Mouse (Mus musculus): Measurements from ENCODE around the gene Ifi27l2a. TPM values are rescaled to one million over a fixed set of nuclear protein-coding genes. Genes with fewer than 3 reads are reported as not detected.
A peak's percentile ranks its signal among the peaks of the same experiment; 100 is the strongest.

The Ifi27l2a gene
- polyA plus RNA-seq, 1 experiment from 2014 or later, result 12.8 TPM

GRCm38 (mm10) chr12:103434861-103435260 lies 8.6 kb downstream of the Ifi27l2a start:
- no peaks in the 10 kb centered on the region for H3K27me3 ChIP-seq (ENCODE audit: control insufficient read depth, insufficient read depth, low read length)
- no peak overlapping the region for H3K9ac ChIP-seq (replicated peaks; ENCODE audit: low read length)
- DNase-seq (no peak), ATAC-seq (ENCODE audit: low FRiP score, low TSS enrichment) (no peak)
- H3K4me3 ChIP-seq (replicated peaks; ENCODE audit: low read depth, low read length), result no peak overlapping the region
- H3K36me3 ChIP-seq (ENCODE audit: control insufficient read depth, insufficient read depth, low read length), result no peaks in the 10 kb centered on the region
- no peaks in the 10 kb centered on the region for H3K9me3 ChIP-seq (ENCODE audit: control insufficient read depth, low read length)
- H3K4me2 ChIP-seq (ENCODE audit: low read length), result no peak overlapping the region
- H3K27ac ChIP-seq (replicated peaks; ENCODE audit: low read depth, low read length), result no peak overlapping the region
- no peaks in the 10 kb centered on the region for H3K4me1 ChIP-seq (ENCODE audit: control insufficient read depth, insufficient read depth, low read length)

GRCm38 (mm10) chr12:103433986-103434731 lies 9.3 kb downstream of the Ifi27l2a start, which contains the start of gene Ifi27:
TSS of gene Ifi27 (plus strand) at chr12:103434211.
- no peak within 1 kb of the TSS for H3K4me2 ChIP-seq (ENCODE audit: low read length)
- no peak within 1 kb of the TSS for H3K4me3 ChIP-seq (replicated peaks; ENCODE audit: low read depth, low read length)
- H3K4me1 ChIP-seq (ENCODE audit: control insufficient read depth, insufficient read depth, low read length), result no peaks in the 10 kb centered on the region
- H3K27me3 ChIP-seq (ENCODE audit: control insufficient read depth, insufficient read depth, low read length), result no peaks in the 10 kb centered on the region
- H3K9ac ChIP-seq (replicated peaks; ENCODE audit: low read length), result no peak within 1 kb of the TSS
- no peak for ATAC-seq (ENCODE audit: low FRiP score, low TSS enrichment)
- H3K9me3 ChIP-seq (ENCODE audit: control insufficient read depth, low read length), result no peaks in the 10 kb centered on the region
- 78% methylated on average over 8 of the region's 8 CpGs for WGBS
- DNase-seq, result no peak
- no peaks in the 10 kb centered on the region for H3K36me3 ChIP-seq (ENCODE audit: control insufficient read depth, insufficient read depth, low read length)
- no peak within 1 kb of the TSS for H3K27ac ChIP-seq (replicated peaks; ENCODE audit: low read depth, low read length)

GRCm38 (mm10) chr12:103433430-103433829 lies 10.1 kb downstream of the Ifi27l2a start:
- 83% methylated on average over 2 of the region's 2 CpGs for WGBS
- no peak for ATAC-seq (ENCODE audit: low FRiP score, low TSS enrichment)

GRCm38 (mm10) chr12:103426710-103427109 lies 16.8 kb downstream of the Ifi27l2a start:
- Histone ChIP-seq H3K9ac (replicated peaks; ENCODE audit: low read length) (no peak overlapping the region), H3K27ac (replicated peaks; ENCODE audit: low read depth, low read length) (no peak overlapping the region), H3K4me3 (replicated peaks; ENCODE audit: low read depth, low read length) (no peak overlapping the region), H3K4me2 (ENCODE audit: low read length) (no peak overlapping the region), H3K9me3 (ENCODE audit: control insufficient read depth, low read length) (no peaks in the 10 kb centered on the region), H3K27me3 (ENCODE audit: control insufficient read depth, insufficient read depth, low read length) (no peaks in the 10 kb centered on the region), H3K4me1 (ENCODE audit: control insufficient read depth, insufficient read depth, low read length) (peaks cover 27% of the 10 kb centered on the region), H3K36me3 (ENCODE audit: control insufficient read depth, insufficient read depth, low read length) (peaks cover 17% of the 10 kb centered on the region)
- 94% methylated on average over 7 of the region's 7 CpGs for WGBS
- no peak for ATAC-seq (ENCODE audit: low FRiP score, low TSS enrichment)
- no peak for DNase-seq

More at GRCm38 (mm10) chr12:103433430-103433829, 10.1 kb downstream of the Ifi27l2a start:
- no peak for DNase-seq
- H3K9ac ChIP-seq (replicated peaks; ENCODE audit: low read length), result no peak overlapping the region
- H3K36me3 ChIP-seq (ENCODE audit: control insufficient read depth, insufficient read depth, low read length), result no peaks in the 10 kb centered on the region
- H3K4me2 ChIP-seq (ENCODE audit: low read length), result no peak overlapping the region
- H3K9me3 ChIP-seq (ENCODE audit: control insufficient read depth, low read length), result no peaks in the 10 kb centered on the region
- no peak overlapping the region for H3K27ac ChIP-seq (replicated peaks; ENCODE audit: low read depth, low read length)
- H3K27me3 ChIP-seq (ENCODE audit: control insufficient read depth, insufficient read depth, low read length), result no peaks in the 10 kb centered on the region
- H3K4me3 ChIP-seq (replicated peaks; ENCODE audit: low read depth, low read length), result no peak overlapping the region
- no peaks in the 10 kb centered on the region for H3K4me1 ChIP-seq (ENCODE audit: control insufficient read depth, insufficient read depth, low read length)

GRCm38 (mm10) chr12:103425729-103426470 lies 17.6 kb downstream of the Ifi27l2a start, which contains the start of gene Ddx24:
TSS of gene Ddx24 (minus strand) at chr12:103425830.
- Histone ChIP-seq H3K27me3 (ENCODE audit: control insufficient read depth, insufficient read depth, low read length) (no peaks in the 10 kb centered on the region), H3K36me3 (ENCODE audit: control insufficient read depth, insufficient read depth, low read length) (peaks cover 19% of the 10 kb centered on the region), H3K4me3 (replicated peaks; ENCODE audit: low read depth, low read length) (peak within 1 kb of the TSS; percentile 90), H3K4me1 (ENCODE audit: control insufficient read depth, insufficient read depth, low read length) (peaks cover 34% of the 10 kb centered on the region), H3K4me2 (ENCODE audit: low read length) (peak within 1 kb of the TSS; percentile 93), H3K27ac (replicated peaks; ENCODE audit: low read depth, low read length) (peak within 1 kb of the TSS; percentile 63), H3K9ac (replicated peaks; ENCODE audit: low read length) (peak within 1 kb of the TSS; percentile 89), H3K9me3 (ENCODE audit: control insufficient read depth, low read length) (no peaks in the 10 kb centered on the region)
- peak; percentile 99 for ATAC-seq (ENCODE audit: low FRiP score, low TSS enrichment)
- WGBS, result 2% methylated on average over 33 of the region's 33 CpGs
- DNase-seq, result peak; percentile 98

GRCm38 (mm10) chr12:103425016-103425728 lies 18.3 kb downstream of the Ifi27l2a start:
- no peak for DNase-seq
- 11% methylated on average over 33 of the region's 33 CpGs for WGBS
- peak overlapping the region; percentile 63 for H3K27ac ChIP-seq (replicated peaks; ENCODE audit: low read depth, low read length)
- H3K27me3 ChIP-seq (ENCODE audit: control insufficient read depth, insufficient read depth, low read length), result no peaks in the 10 kb centered on the region
- no peak; the same call in 1 of the 2 replicates for ATAC-seq (ENCODE audit: low FRiP score, low TSS enrichment)
- peak overlapping the region; percentile 89 for H3K9ac ChIP-seq (replicated peaks; ENCODE audit: low read length)
- peak overlapping the region; percentile 90 for H3K4me3 ChIP-seq (replicated peaks; ENCODE audit: low read depth, low read length)
- H3K4me1 ChIP-seq (ENCODE audit: control insufficient read depth, insufficient read depth, low read length), result peaks cover 34% of the 10 kb centered on the region
- H3K4me2 ChIP-seq (ENCODE audit: low read length), result peak overlapping the region; percentile 93
- peaks cover 21% of the 10 kb centered on the region for H3K36me3 ChIP-seq (ENCODE audit: control insufficient read depth, insufficient read depth, low read length)
- H3K9me3 ChIP-seq (ENCODE audit: control insufficient read depth, low read length), result no peaks in the 10 kb centered on the region

GRCm38 (mm10) chr12:103408144-103408543 lies 35.3 kb downstream of the Ifi27l2a start:
- ATAC-seq (ENCODE audit: low FRiP score, low TSS enrichment) (no peak), DNase-seq (no peak)
- H3K4me1 ChIP-seq (ENCODE audit: control insufficient read depth, insufficient read depth, low read length), result no peaks in the 10 kb centered on the region
- no peak overlapping the region for H3K9ac ChIP-seq (replicated peaks; ENCODE audit: low read length)
- H3K4me3 ChIP-seq (replicated peaks; ENCODE audit: low read depth, low read length), result no peak overlapping the region
- H3K27ac ChIP-seq (replicated peaks; ENCODE audit: low read depth, low read length), result no peak overlapping the region
- H3K36me3 ChIP-seq (ENCODE audit: control insufficient read depth, insufficient read depth, low read length), result peaks cover 94% of the 10 kb centered on the region
- no peak overlapping the region for H3K4me2 ChIP-seq (ENCODE audit: low read length)
- H3K27me3 ChIP-seq (ENCODE audit: control insufficient read depth, insufficient read depth, low read length), result no peaks in the 10 kb centered on the region
- 98% methylated on average over 10 of the region's 10 CpGs for WGBS
- no peaks in the 10 kb centered on the region for H3K9me3 ChIP-seq (ENCODE audit: control insufficient read depth, low read length)

GRCm38 (mm10) chr12:103407720-103408119 lies 35.8 kb downstream of the Ifi27l2a start, which contains the start of gene 9330161L09Rik:
TSS of gene 9330161L09Rik (minus strand) at chr12:103407820.
- WGBS, result 95% methylated on average over 4 of the region's 4 CpGs
- H3K36me3 ChIP-seq (ENCODE audit: control insufficient read depth, insufficient read depth, low read length), result peaks cover 94% of the 10 kb centered on the region
- ATAC-seq (ENCODE audit: low FRiP score, low TSS enrichment) (no peak), DNase-seq (no peak)
- no peak within 1 kb of the TSS for H3K27ac ChIP-seq (replicated peaks; ENCODE audit: low read depth, low read length)
- H3K4me2 ChIP-seq (ENCODE audit: low read length), result no peak within 1 kb of the TSS
- H3K9me3 ChIP-seq (ENCODE audit: control insufficient read depth, low read length), result no peaks in the 10 kb centered on the region
- no peak within 1 kb of the TSS for H3K9ac ChIP-seq (replicated peaks; ENCODE audit: low read length)
- no peak within 1 kb of the TSS for H3K4me3 ChIP-seq (replicated peaks; ENCODE audit: low read depth, low read length)
- no peaks in the 10 kb centered on the region for H3K4me1 ChIP-seq (ENCODE audit: control insufficient read depth, insufficient read depth, low read length)
- H3K27me3 ChIP-seq (ENCODE audit: control insufficient read depth, insufficient read depth, low read length), result no peaks in the 10 kb centered on the region
